Mouse (Mus musculus) limb, embryonic 10.5 days (tissue): Measurements from ENCODE around the gene Renbp. TPM values are rescaled to one million over a fixed set of nuclear protein-coding genes. Genes with fewer than 3 reads are reported as not detected.

Experiments used
- DNase-seq: peaks from one replicate; pipeline ENCODE4 v3.0.0-alpha.2; 2017; ENCODE audit warnings: low spot score
- H3K27ac ChIP-seq: fragments of 300-500 bp; sonication (generic); 2 replicates; pipeline ENCODE4 v1.5.1; 2016; ENCODE audit warnings: mild to moderate bottlenecking
- H3K27me3 ChIP-seq: fragments of 300-500 bp; sonication (generic); 2 replicates; pipeline ENCODE4 v1.6.1; 2016; ENCODE audit warnings: low read depth, mild to moderate bottlenecking; ENCODE audit not compliant: poor library complexity, severe bottlenecking
- H3K36me3 ChIP-seq: fragments of 300-500 bp; sonication (generic); 2 replicates; pipeline ENCODE4 v1.6.1; 2016; ENCODE audit warnings: mild to moderate bottlenecking, moderate library complexity
- H3K4me1 ChIP-seq: fragments of 300-500 bp; sonication (generic); 2 replicates; pipeline ENCODE4 v1.6.1; 2016
- H3K4me3 ChIP-seq: fragments of 300-500 bp; sonication (generic); 2 replicates; pipeline ENCODE4 v1.5.1; 2016; ENCODE audit warnings: mild to moderate bottlenecking, moderate library complexity
- H3K9me3 ChIP-seq: fragments of 300-500 bp; sonication (generic); replicated peaks from 2 replicates; pipeline ENCODE4 v1.6.1; 2016; ENCODE audit warnings: mild to moderate bottlenecking
- WGBS: fragments of 180-500 bp; shearing (Covaris S2); methylation state at CpG from one replicate; pipeline ENCODE4 v1.1.7; 2016; 5-methylcytosine and 5-hydroxymethylcytosine counted together
- polyA plus RNA-seq: library from polyadenylated mRNA; unstranded; fragments of >200 nt; fragmentation: Nextera tagmentation; extraction: Ambion mirVana; gene quantifications from 2 replicates; pipeline ENCODE4 v1.2.1, GENCODE M21; 2016

The Renbp gene
- polyA plus RNA-seq, 1 experiment from 2014 or later, result 11.2 TPM

- peaks cover 8% of the 10 kb centered on the region; the same call in 1 of the 2 replicates for H3K4me1 ChIP-seq
- no peaks in the 10 kb centered on the region for H3K36me3 ChIP-seq
- H3K27ac ChIP-seq, result no peak overlapping the region
- no peak for DNase-seq
- no peaks in the 10 kb centered on the region for H3K9me3 ChIP-seq
- no peak overlapping the region for H3K4me3 ChIP-seq
- H3K27me3 ChIP-seq, result peaks cover 74% of the 10 kb centered on the region
- 73% methylated on average over 1 of the region's 1 CpGs for WGBS
Observed at GRCm38 (mm10) chrX:73877014-73877413, 53.6 kb downstream of the Renbp start.

GRCm38 (mm10) chrX:73875881-73876280 is 54.8 kb downstream of the Renbp start:
- no peak overlapping the region for H3K27ac ChIP-seq
- no peaks in the 10 kb centered on the region for H3K36me3 ChIP-seq
- peaks cover 2% of the 10 kb centered on the region; the same call in 1 of the 2 replicates for H3K4me1 ChIP-seq
- H3K27me3 ChIP-seq, result peaks cover 64% of the 10 kb centered on the region
- no peaks in the 10 kb centered on the region for H3K9me3 ChIP-seq
- H3K4me3 ChIP-seq, result no peak overlapping the region
- DNase-seq, result no peak
- WGBS, result 72% methylated on average over 2 of the region's 2 CpGs

Other genes starting within 250 kb of the Renbp start
- 159 and 174 TPM in 2 replicates for gene Bcap31, start 214.7 kb downstream of the Renbp start, polyA plus RNA-seq
- gene Abcd1, start 214.3 kb downstream of the Renbp start, polyA plus RNA-seq, result 9.2 and 12.7 TPM in 2 replicates
- 0.04 TPM in 1 of 2 replicates, not detected in the other for gene Plxnb3, start 173.8 kb downstream of the Renbp start, polyA plus RNA-seq
- 1.1 and 1.6 TPM in 2 replicates for gene Srpk3, start 156.4 kb downstream of the Renbp start, polyA plus RNA-seq
- gene Idh3g, start 144.0 kb downstream of the Renbp start, polyA plus RNA-seq, result 178 and 190 TPM in 2 replicates
- gene Ssr4, start 143.8 kb downstream of the Renbp start, polyA plus RNA-seq, result 111 and 116 TPM in 2 replicates
- gene Pdzd4, start 105.9 kb downstream of the Renbp start, polyA plus RNA-seq, result 0.40 and 0.61 TPM in 2 replicates
- gene Avpr2, start 38.7 kb downstream of the Renbp start, polyA plus RNA-seq, result 0.10 TPM in 2 replicates
- gene L1cam, start 34.7 kb downstream of the Renbp start, polyA plus RNA-seq, result 0.63 and 1.7 TPM in 2 replicates
- 1.7 and 2.4 TPM in 2 replicates for gene Arhgap4, start 9.0 kb downstream of the Renbp start, polyA plus RNA-seq
- gene Naa10, start 8.9 kb downstream of the Renbp start, polyA plus RNA-seq, result 180 and 205 TPM in 2 replicates
- 87.7 and 88.4 TPM in 2 replicates for gene Hcfc1, start 35.5 kb upstream of the Renbp start, polyA plus RNA-seq
- gene Irak1, start 93.1 kb upstream of the Renbp start, polyA plus RNA-seq, result 65.0 and 66.6 TPM in 2 replicates
- not detected in 2 replicates for gene Opn1mw, start 196.6 kb upstream of the Renbp start, polyA plus RNA-seq
- gene Mecp2, start 204.5 kb upstream of the Renbp start, polyA plus RNA-seq, result 13.8 and 14.0 TPM in 2 replicates
- gene Tex28, start 237.0 kb upstream of the Renbp start, polyA plus RNA-seq, result not detected in 2 replicates
- 0.05 and 0.06 TPM in 2 replicates for gene Tktl1, start 246.4 kb upstream of the Renbp start, polyA plus RNA-seq